Mouse (Mus musculus): ENCODE results near the gene Thsd7b.

DNA sequence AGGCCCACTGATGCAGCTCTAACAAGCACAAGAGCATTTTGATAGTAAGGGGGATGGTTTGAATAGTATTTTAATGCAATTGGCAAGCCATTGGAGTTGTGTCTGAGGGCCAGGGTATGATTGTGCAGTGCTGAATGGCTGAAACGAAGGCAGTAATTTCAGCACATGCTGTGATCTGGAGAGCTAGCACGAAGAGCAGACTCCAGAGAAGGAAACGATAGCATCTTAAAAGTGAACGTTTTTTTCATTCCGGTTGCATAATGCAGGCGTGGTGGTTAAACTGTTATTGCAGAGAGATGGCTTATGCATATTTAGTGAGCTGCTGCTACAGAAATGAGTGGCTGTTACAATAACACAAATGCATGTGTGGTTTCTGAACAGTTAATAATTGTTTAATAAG, 51.3 kb downstream of the Thsd7b start:
- no peak for TF ChIP-seq POLR2A (IDR thresholded peaks at IDR 0.05; ENCODE audit: insufficient read depth, low read depth, low read length)
- TF ChIP-seq CTCF (IDR thresholded peaks at IDR 0.05), result no peak
- no peak for TF ChIP-seq EP300 (IDR thresholded peaks at IDR 0.05; ENCODE audit: insufficient read depth, low read depth, low read length)
